Mouse (Mus musculus) bone marrow macrophage, adult 2 months (primary cell): ENCODE results near the gene Gpx2. TPM values are rescaled to one million over a fixed set of nuclear protein-coding genes. Genes with fewer than 3 reads are reported as not detected.

Source experiments
- H3K27ac ChIP-seq: 2 replicates; pipeline ENCODE4 v1.5.1; 2012; ENCODE audit warnings: low read depth, low read length; ENCODE audit not compliant: insufficient read depth
- H3K4me1 ChIP-seq: 2 replicates; pipeline ENCODE4 v1.6.1; 2012; ENCODE audit warnings: low read length; ENCODE audit not compliant: control insufficient read depth, insufficient read depth
- H3K4me3 ChIP-seq: 2 replicates; pipeline ENCODE4 v1.5.1; 2012; ENCODE audit warnings: mild to moderate bottlenecking, low read length, moderate library complexity; ENCODE audit not compliant: insufficient read depth
- CTCF ChIP-seq: IDR thresholded peaks from 2 replicates; pipeline ENCODE4 v1.5.1; 2012; ENCODE audit warnings: low read depth, mild to moderate bottlenecking, low read length, moderate library complexity
- POLR2A ChIP-seq: IDR thresholded peaks from 2 replicates; pipeline ENCODE4 v1.6.1; 2012; ENCODE audit warnings: mild to moderate bottlenecking, low read depth, low read length, borderline replicate concordance
- polyA plus RNA-seq: library from polyadenylated mRNA; stranded (reverse); fragments of >200 nt; gene quantifications from 2 replicates; pipeline ENCODE4 v1.2.4, GENCODE M21; 2012; ENCODE audit not compliant: missing spikeins, insufficient read depth, insufficient read length

Gpx2 gene
- polyA plus RNA-seq, 1 experiment, result not detected

- Histone ChIP-seq H3K4me1 (peaks cover 8% of the 10 kb centered on the region), H3K27ac (no peak overlapping the region), H3K4me3 (no peak overlapping the region)
- no peak for TF ChIP-seq POLR2A
- no peak for TF ChIP-seq CTCF
Observed at GRCm38 (mm10) chr12:76780639-76781468, 14.5 kb downstream of the Gpx2 start.

DNA sequence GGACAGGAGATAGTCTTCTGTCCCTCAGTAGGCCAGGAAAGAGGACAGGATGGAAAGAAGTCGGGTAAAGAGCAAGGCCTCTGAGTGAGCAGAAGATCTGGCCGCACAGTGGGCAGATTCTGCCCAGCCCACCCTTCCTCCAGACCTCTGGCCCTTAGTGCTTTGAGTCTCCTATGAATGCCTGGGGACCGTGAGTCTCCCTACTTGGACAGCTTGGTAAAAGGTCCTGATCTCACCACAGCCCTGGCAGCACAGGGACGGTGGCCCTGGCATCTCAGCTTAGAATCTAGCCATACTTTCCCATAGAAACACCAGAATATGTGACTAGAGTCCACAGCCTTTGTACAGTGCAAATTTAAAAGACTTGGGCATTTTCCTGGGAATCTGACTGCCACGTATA, 15.4 kb downstream of the Gpx2 start:
- TF ChIP-seq POLR2A, result no peak
- TF ChIP-seq CTCF, result no peak
- Histone ChIP-seq H3K4me1 (peaks cover 8% of the 10 kb centered on the region), H3K4me3 (no peak overlapping the region), H3K27ac (no peak overlapping the region)

DNA sequence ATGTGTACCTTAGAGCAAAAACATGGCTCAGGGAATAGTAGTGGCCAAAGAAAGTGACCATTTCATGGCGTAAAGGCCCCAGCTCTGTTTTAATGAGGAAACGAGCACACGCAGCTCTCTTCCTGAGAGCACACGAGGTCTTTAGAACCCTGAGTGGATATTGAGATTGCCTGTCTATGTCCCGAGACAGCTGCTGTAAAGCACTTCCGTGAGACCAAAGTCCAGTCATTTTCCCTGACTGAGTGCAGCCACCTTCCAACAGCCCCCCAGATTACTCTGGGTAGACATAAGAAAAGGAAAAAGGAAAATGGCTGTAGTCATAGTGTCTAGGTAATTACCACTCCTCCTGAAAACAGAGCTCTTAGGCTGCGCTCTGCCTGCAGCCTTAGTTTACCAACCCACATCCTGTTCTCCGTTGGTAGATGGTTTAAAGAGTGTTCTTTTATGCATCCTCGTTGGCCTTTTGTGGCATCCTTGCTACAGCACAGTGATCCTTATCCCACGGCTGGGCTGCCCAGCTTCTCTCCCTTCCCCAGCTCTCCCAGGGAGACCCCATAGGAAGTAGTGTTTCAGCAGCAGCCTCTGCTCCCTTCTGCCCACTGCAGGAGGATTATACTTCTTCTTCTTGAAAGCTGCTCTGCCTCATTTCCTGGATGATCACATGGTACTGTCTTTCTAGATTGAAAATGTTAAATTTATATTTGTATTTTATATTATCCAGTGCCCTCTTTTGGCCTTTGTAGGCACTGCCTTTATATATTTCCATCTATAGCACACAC, 16.9 kb downstream of the Gpx2 start:
- TF ChIP-seq CTCF (no peak), POLR2A (no peak)
- Histone ChIP-seq H3K27ac (peak overlapping the region; percentile 16), H3K4me1 (peaks cover 8% of the 10 kb centered on the region), H3K4me3 (no peak overlapping the region)

DNA sequence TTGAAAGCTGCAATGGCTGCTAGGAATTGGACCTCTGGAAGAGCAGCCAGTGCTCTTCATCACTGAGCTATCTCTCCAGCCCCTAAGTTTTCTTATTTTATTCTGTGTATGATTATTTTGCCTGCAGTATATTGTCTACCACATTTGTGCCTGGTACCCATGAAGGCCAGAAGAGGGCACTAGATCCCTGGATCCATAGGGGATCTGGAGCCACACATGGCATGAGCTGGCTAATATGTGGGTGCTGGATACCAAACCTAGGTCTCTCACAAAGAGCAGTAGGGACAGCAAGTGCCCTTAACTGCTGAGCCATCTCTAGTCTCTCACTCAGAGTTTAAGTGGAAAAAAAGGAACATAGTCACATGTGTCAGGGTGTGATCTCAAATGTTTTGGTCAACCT, 17.5 kb downstream of the Gpx2 start:
- TF ChIP-seq CTCF (no peak), POLR2A (no peak)
- Histone ChIP-seq H3K4me1 (peaks cover 8% of the 10 kb centered on the region), H3K27ac (no peak overlapping the region), H3K4me3 (no peak overlapping the region)

GRCm38 (mm10) chr12:76776898-76777297, 18.5 kb downstream of the Gpx2 start:
- Histone ChIP-seq H3K4me3 (no peak overlapping the region), H3K4me1 (peaks cover 8% of the 10 kb centered on the region), H3K27ac (no peak overlapping the region)
- TF ChIP-seq POLR2A, result no peak
- TF ChIP-seq CTCF, result no peak

DNA sequence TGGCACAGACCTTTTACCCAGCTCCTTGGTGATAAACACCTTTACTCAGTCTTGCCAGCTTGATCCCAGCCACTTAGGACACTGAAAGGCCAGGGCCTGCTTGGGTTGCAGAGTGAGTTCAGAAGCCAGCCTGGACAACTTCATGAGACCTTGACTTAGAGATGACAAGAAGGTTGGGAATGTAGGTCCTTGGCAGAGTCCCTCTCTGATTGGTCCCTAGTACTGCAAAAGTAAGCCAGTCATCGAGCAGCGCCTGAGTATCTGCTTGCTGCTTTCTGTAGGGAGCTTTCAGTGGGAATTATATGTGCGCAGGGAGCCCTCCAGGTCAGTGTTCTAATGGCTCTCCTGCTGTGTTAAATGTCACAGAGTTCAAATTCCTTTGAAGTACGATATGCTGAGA, 20.2 kb downstream of the Gpx2 start:
- Histone ChIP-seq H3K27ac (no peak overlapping the region), H3K4me1 (peaks cover 8% of the 10 kb centered on the region), H3K4me3 (no peak overlapping the region)
- TF ChIP-seq CTCF (no peak), POLR2A (no peak)

DNA sequence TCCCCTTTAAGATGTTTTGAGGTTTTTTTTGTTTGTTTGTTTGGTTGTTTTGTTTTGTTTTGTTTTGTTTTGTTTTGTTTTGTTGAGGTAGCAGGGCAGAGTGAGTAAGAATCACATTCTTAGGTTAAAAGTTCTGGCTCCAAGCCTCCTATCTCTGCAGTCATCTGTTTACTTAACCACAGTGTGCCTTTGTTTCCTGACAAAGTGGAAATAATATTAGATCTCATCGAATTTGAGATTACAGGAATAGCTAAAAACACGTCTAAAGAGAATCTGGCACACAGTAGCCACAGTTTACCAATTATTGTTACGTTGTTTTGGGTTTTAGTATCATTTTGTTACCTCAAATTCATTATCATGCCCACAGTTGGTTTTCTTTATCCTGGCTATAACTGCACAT, 20.7 kb downstream of the Gpx2 start:
- TF ChIP-seq CTCF, result no peak
- TF ChIP-seq POLR2A, result no peak
- peaks cover 8% of the 10 kb centered on the region for H3K4me1 ChIP-seq
- no peak overlapping the region for H3K27ac ChIP-seq
- no peak overlapping the region for H3K4me3 ChIP-seq

GRCm38 (mm10) chr12:76771540-76771939, 23.8 kb downstream of the Gpx2 start:
- H3K4me1 ChIP-seq, result no peaks in the 10 kb centered on the region
- TF ChIP-seq CTCF, result no peak
- no peak for TF ChIP-seq POLR2A
- no peak overlapping the region for H3K27ac ChIP-seq

DNA sequence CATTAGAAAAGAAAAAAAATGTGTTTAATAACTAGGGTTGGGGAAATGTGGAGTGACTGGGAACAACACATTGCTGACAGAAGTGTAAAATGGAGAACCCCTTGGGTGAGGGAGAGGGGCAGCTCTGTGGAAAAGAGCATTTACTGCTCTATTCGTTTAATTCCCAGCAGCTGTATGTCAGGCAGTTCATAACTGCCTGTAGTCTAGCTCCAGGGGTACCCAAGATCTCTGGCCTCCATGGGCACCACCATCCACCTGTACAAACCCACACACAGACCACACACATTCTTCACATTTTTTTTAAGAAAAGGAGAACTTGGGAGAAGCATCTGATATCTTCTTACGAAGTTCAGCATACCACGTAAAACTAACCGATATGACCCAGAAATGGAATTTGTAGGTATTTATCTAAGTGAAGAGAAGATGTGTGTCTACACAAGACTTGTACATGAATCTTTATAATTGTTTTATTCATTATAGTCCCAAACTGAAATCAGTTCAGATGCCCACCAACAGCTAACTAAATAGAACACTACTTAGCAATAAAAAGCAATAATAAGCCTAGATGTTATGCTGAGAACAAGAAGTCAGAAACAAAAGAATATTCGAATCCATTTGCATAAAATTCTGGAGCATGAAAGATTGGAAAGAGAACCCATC, 24.4 kb downstream of the Gpx2 start:
- Histone ChIP-seq H3K4me1 (peaks cover 5% of the 10 kb centered on the region; the same call in 1 of the 2 replicates), H3K4me3 (no peak overlapping the region), H3K27ac (no peak overlapping the region)
- TF ChIP-seq CTCF (no peak), POLR2A (no peak)

More at GRCm38 (mm10) chr12:76771540-76771939, 23.8 kb downstream of the Gpx2 start:
- H3K4me3 ChIP-seq, result no peak overlapping the region
